Mouse (Mus musculus) gastrocnemius, postnatal 36 days (tissue): ENCODE results near the gene Mthfd2l. TPM values are rescaled to one million over a fixed set of nuclear protein-coding genes. Genes with fewer than 3 reads are reported as not detected.
A peak's percentile ranks its signal among the peaks of the same experiment; 100 is the strongest.

Source experiments
- DNase-seq, 2 experiments: peaks; one replicate each; pipeline ENCODE4 v3.0.0; 2022
- intact Hi-C: fragments of 180-260 bp; cut with DNase I; formaldehyde crosslinking; loops from one replicate; pipeline ENCODE4 v1.15.1; 2025
- total RNA-seq, 2 experiments: library from RNA; stranded (reverse); gene quantifications; 2 replicates each; pipeline ENCODE4 v1.2.3; 2021

Mthfd2l gene
- total RNA-seq, 2 experiments from 2014 or later = 5.4 to 7.8 TPM

DNA sequence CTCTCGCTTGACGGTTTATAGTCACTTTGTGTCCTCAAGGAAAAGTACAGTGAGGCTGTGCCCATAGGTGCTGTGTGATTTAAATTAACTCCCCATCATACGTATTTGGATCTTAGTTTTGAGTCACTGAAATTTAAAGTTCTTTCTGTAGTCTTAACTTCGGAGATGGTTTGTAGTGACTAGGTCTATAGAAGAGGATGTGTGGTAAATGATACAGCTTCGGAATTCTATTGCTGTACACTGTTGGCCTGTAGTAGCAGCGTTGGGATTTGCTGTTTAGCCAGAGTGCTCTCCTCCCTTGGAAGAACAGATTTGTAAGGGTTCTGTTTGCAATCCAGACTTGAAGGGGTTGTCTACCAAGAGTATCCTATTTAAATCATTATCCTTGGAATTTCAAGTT is 994 bp downstream of the Mthfd2l start:
- intact Hi-C loops = no loop called here
- DNase-seq = no peak

DNA sequence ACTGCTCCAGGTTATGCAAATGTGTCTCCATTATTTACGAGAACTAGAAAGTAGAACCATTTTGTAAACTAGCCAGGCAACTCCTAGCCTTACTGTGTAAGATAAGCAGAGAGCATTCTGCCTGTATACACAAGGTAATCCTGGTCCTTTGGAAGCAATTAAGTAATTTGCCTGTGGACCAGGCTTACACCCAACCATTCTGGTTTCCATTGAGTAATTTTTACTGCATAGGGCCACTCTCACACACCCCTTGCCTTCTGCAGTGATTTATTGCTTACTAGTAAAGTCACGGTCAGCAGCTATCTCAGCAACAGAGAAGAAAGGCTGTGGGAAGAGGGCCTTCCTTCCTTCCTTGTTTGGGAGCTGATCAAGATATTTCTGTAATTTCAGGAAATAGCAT is 5.8 kb downstream of the Mthfd2l start:
- no peak for DNase-seq
- intact Hi-C loops = no loop called here

DNA sequence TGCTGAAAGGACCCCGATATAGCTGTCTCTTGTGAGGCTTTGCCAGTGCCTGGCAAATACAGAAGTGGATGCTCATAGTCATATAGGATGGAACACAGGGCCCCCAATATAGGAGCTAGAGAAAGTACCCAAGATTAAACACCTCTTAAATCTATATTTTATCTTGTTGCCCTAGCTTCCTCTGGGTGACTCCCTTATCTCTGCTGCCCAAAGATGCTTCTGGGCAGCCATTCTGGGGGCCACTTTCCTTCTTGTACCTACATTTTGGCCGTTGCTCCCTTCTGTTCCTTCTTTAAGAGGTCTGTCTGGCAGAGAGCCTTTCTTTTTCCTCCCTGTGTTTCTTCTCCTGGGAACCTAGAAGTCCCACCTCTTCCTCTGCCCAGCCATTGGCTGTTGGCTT is 14.5 kb downstream of the Mthfd2l start:
- intact Hi-C loops = no loop called here
- no peak for DNase-seq

DNA sequence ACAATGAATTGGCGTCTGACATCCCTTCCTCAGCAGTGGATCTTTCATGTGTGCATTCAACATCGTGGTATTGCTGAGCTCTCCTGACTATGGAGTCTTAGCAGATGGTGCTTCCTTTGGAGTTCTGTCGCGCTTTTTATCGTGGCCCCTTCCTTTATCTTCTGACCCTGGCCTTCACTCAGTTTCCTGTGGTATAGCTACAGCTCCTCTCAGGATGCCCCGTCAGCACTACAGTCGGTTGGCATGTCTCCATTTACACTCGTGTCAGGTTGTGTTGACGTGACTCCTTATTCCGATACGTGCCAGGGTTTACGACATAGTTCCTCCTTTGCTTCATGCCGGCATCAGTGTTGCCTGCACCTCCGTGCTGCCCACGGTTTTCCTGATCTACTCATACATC is 18.6 kb downstream of the Mthfd2l start:
- DNase-seq = no peak
- intact Hi-C loops = no loop called here

DNA sequence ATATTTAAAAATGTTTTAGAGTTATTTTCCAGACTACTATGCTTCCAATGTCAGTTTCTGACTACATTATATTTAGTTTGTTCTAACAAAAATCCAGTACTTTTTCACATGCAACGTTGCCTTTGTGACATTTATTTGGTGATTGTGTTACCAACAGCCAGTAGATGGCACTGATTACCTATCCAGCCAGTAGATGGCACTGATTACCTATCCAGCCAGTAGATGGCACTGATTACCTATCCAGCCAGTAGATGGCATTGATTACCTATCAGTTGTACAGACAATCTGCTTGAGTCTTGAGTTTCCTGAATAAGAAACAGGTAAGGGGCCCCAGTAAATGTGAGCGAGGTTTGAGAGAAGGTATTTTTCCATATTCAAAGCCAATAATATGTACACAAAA is 20.6 kb downstream of the Mthfd2l start:
- intact Hi-C loops = loop anchor here (5.0 kb wide), 1 partner anchor 356 kb away; no protein-coding TSS in a partner anchor
- DNase-seq = no peak

DNA sequence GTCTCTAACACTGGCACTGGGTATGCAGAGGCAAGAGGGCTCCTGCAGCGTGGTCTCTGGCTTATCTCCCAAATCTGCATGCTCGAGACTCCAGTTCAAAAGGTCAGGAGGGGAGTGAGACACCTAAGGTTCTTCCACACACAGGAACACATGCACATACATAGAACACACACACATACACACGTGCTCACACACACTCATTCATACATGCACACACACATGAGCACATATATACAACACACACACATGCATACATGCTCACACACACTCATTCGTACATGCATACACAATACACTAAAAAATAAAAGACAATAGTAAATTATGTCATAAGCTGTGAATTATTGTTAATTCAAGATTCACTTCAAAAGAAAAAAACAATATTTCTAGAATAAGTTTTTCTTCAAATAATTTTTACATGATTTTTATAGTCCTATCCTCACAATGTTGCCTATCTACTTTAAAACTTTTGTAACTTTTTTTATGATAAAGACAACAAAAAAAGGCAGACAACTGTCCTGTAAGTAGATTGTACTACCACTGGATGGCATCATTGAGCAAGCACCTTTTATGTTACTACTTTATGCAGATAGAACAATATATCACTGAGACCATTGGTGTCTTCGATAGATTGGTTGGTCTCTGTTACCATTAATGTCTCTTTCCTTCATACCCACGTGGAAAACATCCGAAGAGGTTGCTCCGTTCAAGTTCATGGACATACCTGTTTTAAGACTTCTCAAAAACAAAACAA is 22.0 kb downstream of the Mthfd2l start:
- DNase-seq = no peak
- intact Hi-C loops = loop anchor here (5.0 kb wide), 1 partner anchor 354 kb away; no protein-coding TSS in a partner anchor

DNA sequence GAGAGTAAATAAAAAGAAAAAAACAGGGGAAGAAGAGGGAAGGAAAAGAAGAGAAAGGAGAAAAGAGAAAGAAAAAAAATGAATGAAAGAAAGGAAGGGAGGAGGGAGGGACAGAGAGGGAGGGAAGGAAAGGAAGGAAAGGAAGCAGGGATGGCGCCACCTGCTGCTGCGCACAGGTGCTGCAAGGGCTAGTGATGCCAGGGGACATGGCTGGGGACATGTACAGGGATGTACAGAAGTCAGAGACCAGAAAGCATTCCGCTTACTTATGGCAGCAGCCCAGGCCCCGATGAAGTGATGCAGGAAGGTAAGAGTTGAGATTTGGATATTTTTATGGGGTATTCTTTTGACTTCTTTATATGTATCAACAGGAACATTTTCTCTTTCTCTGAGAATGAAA is 33.4 kb downstream of the Mthfd2l start:
- intact Hi-C loops = no loop called here
- no peak for DNase-seq

DNA sequence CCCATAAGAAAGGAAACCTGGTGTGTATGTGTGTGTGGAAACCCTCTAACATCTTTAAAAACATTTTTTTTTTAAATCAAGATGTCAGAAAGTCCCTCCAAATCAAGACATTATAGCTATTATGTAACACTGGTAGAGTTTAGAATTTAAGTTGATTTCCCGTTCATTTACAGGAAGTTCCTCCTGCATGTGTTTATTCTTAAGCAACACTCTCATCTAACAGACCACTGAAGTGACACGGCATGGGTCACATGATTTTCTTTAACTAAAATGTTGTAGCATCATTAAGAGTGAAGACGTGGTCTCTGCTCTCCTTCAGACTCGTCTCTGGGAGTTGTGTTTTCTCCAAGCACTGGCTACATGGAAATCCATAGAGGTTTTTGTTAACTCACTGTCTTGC is 33.8 kb downstream of the Mthfd2l start:
- intact Hi-C loops = no loop called here
- no peak for DNase-seq

GRCm38 (mm10) chr5:90965386-90965785 is 34.5 kb downstream of the Mthfd2l start:
- no peak for DNase-seq
- intact Hi-C loops = no loop called here

- DNase-seq = peak; percentile 24 to 53
- intact Hi-C loops = loop anchor here (2.0 kb wide), 1 partner anchor 330 kb away; no protein-coding TSS in a partner anchor
These were observed 46.3 kb downstream of the Mthfd2l start for GRCm38 (mm10) chr5:90977244-90977643.

DNA sequence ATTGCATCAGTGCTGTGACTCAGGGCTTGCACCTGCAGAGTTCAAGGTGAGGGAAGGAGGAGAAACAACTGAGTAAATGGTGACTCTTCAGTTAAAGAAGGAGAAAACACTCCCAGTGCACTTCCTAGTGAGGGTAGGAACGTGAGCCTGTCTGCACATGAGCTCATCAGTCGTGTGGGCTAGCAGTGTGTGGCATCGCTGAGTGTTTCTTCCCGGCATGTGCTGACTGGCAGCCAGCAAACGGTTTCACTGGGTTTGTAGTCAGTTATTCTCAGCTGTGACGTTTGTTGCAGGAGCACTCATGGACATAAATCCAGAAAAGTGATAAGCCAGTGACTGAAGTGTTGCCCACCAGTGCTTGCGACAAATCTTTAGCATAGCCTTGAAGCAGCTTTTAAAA is 49.4 kb downstream of the Mthfd2l start:
- no peak for DNase-seq
- intact Hi-C loops = no loop called here

DNA sequence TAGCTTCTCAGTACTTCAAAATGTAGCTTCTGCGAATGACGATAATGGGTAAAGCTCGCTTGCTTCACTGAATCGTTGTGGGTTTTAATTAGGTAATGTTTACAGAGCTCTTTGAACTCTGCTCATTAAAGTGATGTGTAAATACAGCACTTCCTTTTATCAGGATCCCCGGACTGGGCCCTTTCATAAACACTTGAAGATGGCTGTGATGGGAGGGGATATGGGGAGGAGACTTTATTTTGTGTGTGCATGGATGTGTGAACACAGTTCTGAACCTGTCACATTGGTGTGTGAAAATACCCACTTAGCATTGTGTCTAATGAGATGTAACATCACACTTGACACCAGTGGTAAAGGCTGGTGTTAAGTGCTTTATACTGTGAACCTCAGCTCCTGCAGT is 56.7 kb downstream of the Mthfd2l start:
- DNase-seq = no peak
- intact Hi-C loops = no loop called here

GRCm38 (mm10) chr5:90988149-90988548 is 57.2 kb downstream of the Mthfd2l start:
- intact Hi-C loops = no loop called here
- DNase-seq = no peak

DNA sequence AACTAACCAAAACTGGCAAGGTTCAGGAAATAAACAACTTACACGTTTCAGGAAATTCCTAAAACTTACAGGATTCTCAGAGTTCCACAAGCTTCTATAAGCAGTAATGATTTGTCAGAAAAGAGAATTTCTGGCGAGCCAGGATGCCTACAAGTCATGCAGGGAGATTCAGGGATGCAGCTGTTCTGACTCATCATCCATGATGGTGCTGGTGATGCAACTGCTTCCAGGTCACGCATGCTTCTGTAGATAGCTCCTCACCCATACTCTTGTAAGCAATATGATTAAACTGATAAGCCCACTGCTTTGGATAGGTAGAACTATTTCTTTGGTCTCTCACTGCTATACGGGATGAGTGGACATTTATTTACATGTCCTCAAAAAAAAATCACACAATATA is 57.7 kb downstream of the Mthfd2l start:
- no peak for DNase-seq
- intact Hi-C loops = no loop called here

DNA sequence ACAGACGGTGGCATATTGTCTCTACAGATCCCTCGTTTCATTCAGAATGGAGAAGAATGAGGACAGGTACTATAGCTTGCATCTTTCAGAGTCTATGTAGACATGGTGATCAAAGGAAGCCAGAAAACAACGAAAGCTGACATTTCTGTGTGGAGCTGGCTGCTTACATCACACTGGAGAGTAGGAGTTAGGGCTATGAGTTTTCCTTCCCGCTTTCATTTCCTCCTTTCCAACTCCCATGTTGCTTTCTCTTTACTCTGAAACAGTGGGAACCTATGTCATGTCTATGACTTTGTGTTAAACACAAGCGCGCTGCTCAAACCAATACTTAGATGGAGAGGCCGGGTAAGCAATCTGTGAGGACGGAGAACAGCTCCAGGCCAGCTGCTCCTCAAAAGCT is 69.0 kb downstream of the Mthfd2l start:
- intact Hi-C loops = no loop called here
- DNase-seq = no peak

GRCm38 (mm10) chr5:91015216-91015615 is 84.3 kb downstream of the Mthfd2l start:
- intact Hi-C loops = no loop called here

GRCm38 (mm10) chr5:91023114-91023513 is 92.2 kb downstream of the Mthfd2l start:
- intact Hi-C loops = no loop called here
- DNase-seq = no peak

More at GRCm38 (mm10) chr5:91015216-91015615, 84.3 kb downstream of the Mthfd2l start:
- no peak for DNase-seq

DNA sequence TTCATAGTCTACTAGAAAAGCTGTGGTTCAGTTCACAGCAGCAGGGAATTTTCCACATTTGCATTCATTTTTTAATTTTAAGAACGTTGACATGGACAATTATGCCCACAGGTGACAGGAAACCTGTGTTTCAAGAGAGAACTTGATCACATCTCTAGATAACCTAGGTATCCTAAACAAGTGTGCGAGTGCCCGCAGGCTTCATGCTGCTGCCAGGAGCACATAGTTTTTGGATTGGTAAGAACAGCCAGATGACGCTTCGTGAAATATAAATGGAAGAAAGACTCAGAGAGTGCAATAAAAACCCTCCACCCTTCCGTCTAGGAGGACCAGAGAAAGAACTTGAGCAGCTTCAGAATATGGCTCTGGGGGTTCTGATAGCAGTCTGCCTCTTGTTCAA is 96.2 kb downstream of the Mthfd2l start, which contains the start of gene Epgn:
Gene Epgn (plus strand): TSS at position 301 of the 400 bp plus-strand sequence.
- intact Hi-C loops = no loop called here

DNA sequence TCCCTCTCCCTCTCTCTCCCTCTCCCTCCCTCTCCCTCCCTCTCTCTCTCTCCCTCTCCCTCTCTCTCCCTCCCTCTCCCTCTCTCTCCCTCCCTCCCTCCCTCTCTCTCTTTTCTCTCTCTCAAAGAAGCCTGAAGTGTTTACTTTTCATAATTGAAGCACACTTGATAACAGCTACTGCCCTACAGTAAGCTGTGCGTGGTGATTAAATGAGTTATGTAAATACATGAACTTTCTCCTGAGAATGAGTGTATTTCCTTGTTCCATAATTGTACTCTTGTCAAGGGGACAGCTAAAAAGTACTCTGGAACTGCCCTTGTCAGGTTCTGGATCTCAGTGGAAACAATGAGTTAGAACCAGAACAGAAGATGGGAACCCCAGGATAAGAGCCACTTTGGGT is 96.9 kb downstream of the Mthfd2l start:
- intact Hi-C loops = no loop called here
- DNase-seq = no peak

More for the DNA sequence above, 96.2 kb downstream of the Mthfd2l start, which contains the start of gene Epgn:
- no peak for DNase-seq

DNA sequence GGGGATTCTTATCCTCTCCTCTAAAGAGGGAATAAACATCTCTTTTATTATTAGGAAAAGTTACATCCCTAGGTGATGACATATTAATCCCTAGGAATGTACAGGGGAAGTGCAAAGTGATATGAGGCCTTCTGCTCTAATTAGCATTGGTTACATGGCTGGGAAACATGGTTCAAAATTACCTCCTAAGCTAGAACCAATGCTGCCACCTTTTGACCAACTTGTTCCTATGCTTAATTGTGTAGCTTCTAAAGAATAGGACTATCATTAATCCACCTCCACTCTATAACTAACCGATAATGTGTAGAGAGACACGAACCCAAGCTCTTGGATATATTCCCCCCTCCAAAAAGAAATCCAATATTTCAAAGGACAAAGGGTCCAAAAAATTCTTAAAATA is 99.7 kb downstream of the Mthfd2l start:
- intact Hi-C loops = no loop called here
- no peak for DNase-seq

- no peak for DNase-seq
- intact Hi-C loops = no loop called here
These were observed 104.4 kb downstream of the Mthfd2l start for GRCm38 (mm10) chr5:91035341-91035740.

GRCm38 (mm10) chr5:91036628-91037027 is 105.7 kb downstream of the Mthfd2l start:
- no peak for DNase-seq

More at GRCm38 (mm10) chr5:91036628-91037027, 105.7 kb downstream of the Mthfd2l start:
- intact Hi-C loops = no loop called here
